8 mouse cellular contexts compared by ENCODE assay signal in the genomic region with DNA sequence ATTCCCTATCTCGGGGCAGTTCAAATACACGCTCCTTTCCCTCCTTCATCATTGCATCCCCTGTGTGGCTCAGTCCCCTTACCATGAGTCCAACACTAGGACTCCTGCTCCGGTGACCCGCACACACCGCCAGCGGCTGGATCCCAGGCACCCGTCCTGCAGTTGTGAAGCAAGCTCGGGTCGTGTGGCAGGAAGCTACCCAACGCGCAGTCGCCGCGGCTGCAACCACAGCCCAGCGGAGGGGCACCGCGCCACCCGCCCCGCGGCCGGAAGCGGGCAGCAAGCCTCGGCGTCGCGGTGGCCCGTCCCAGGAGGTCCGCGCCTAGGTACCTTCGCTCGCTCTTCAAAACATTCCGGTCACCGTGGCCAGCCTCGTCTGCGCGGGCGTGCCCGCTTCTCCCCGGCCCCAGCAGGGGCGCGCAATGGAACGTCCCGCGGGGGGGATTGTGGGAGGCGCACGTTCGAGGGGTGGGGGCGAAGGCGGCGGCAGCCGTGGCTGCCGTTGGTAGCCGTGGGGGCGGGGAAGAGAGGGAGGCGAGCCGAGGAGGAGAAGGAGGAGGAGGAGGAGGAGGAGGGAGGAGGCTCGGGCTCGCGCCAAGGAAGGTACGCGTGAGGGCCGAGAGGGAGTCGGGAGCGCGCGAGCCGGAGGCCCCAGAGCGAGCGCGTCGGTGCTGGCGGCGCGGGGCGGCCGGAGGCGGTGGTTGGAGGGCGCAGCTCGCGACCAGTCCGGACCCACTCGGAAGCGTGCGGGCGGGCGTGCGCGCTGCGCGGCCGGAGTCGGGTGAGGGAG. TPM values are rescaled to one million over a fixed set of nuclear protein-coding genes. Genes with fewer than 3 reads are reported as not detected.
DNase-seq lines count a peak whose midpoint lies in the region; ATAC-seq and TF ChIP-seq lines count a peak whose summit lies in the region.

No protein-coding gene starts in this region.

- H3K4me1 ChIP-seq in forebrain, postnatal 0 days (ENCODE audit: insufficient read depth), result peaks cover 25% of the 10 kb centered on the region; the same call in 1 of the 2 replicates
- H3K4me1 ChIP-seq in lung, embryonic 15.5 days, result peaks cover 25% of the 10 kb centered on the region
- peaks cover 6% of the 10 kb centered on the region; the same call in 1 of the 2 replicates for H3K4me1 ChIP-seq in olfactory bulb, adult 2 months (ENCODE audit: control insufficient read depth, insufficient read depth, low read length)

- peak overlapping the region; percentile 84 for H3K4me3 ChIP-seq in forebrain, postnatal 0 days (ENCODE audit: low read depth, low read length)
- peak overlapping the region; percentile 97 for H3K4me3 ChIP-seq in lung, embryonic 15.5 days
- peak overlapping the region; percentile 76 for H3K4me3 ChIP-seq in olfactory bulb, adult 2 months (ENCODE audit: insufficient read depth, low read depth, low read length)

- no peaks in the 10 kb centered on the region for H3K9me3 ChIP-seq in forebrain, postnatal 0 days (ENCODE audit: low read length)
- no peaks in the 10 kb centered on the region for H3K9me3 ChIP-seq in lung, embryonic 15.5 days

- no peaks in the 10 kb centered on the region for H3K27me3 ChIP-seq in forebrain, postnatal 0 days (ENCODE audit: insufficient read depth, low read length)
- H3K27me3 ChIP-seq in lung, embryonic 15.5 days, result no peaks in the 10 kb centered on the region

- under 1% methylated on average over 68 of the region's 92 CpGs for WGBS in forebrain, postnatal 0 days
- under 1% methylated on average over 67 of the region's 92 CpGs for whole genome bisulfite sequencing in lung, embryonic 15.5 days
- WGBS in olfactory bulb, adult 2 months, result 1% methylated on average over 74 of the region's 92 CpGs

- H3K4me2 ChIP-seq in forebrain, postnatal 0 days (ENCODE audit: low read depth), result peak overlapping the region; percentile 57
- H3K4me2 ChIP-seq in lung, embryonic 15.5 days, result peak overlapping the region; percentile 71

- DNase-seq in MEL-GATA-1-ER (ENCODE audit: extremely low read depth, low read depth), result peak; percentile 75
- peak; percentile 89 to 92 for DNase-seq in cerebellum, adult 18-20 months
- peak; percentile 94 for DNase-seq in forebrain, postnatal 0 days
- DNase-seq in heart, postnatal 4 days, result peak; percentile 94
- peak; percentile 76 to 77 for DNase-seq in layer of hippocampus, adult 8-10 months (ENCODE audit: low spot score in 2 of 2)
- DNase-seq in thymus, adult 18-20 months, result peak; percentile 86 to 88

- TF ChIP-seq POLR2A in olfactory bulb, adult 2 months (IDR thresholded peaks at IDR 0.05; ENCODE audit: insufficient read depth, low read depth, low read length), result peak; percentile 62

- H3K36me3 ChIP-seq in forebrain, postnatal 0 days (ENCODE audit: insufficient read depth), result no peaks in the 10 kb centered on the region
- no peaks in the 10 kb centered on the region for H3K36me3 ChIP-seq in lung, embryonic 15.5 days

- peak; percentile 36; the same call in 1 of the 2 replicates for TF ChIP-seq CTCF in forebrain, postnatal 0 days (IDR thresholded peaks at IDR 0.05; ENCODE audit: low read depth)
- TF ChIP-seq CTCF in olfactory bulb, adult 2 months (IDR thresholded peaks at IDR 0.05; ENCODE audit: insufficient read depth, low read depth, low read length), result no peak

- peak overlapping the region; percentile 99 for H3K27ac ChIP-seq in forebrain, postnatal 0 days (ENCODE audit: low read depth, low read length)
- peak overlapping the region; percentile 99 for H3K27ac ChIP-seq in lung, embryonic 15.5 days
- H3K27ac ChIP-seq in olfactory bulb, adult 2 months (ENCODE audit: insufficient read depth, low read depth, low read length), result peak overlapping the region; percentile 96

- peak overlapping the region; percentile 93 for H3K9ac ChIP-seq in forebrain, postnatal 0 days
- H3K9ac ChIP-seq in lung, embryonic 15.5 days, result peak overlapping the region; percentile 97

- peak; percentile 89 for ATAC-seq in forebrain, postnatal 0 days
- peak; percentile 93 for ATAC-seq in lung, embryonic 15.5 days (ENCODE audit: borderline replicate concordance, extremely low read depth, low FRiP score, low TSS enrichment)

RNA-seq across cellular contexts. Expression of a gene that starts 0.4 kb away (rescaled TPM):
- 25.9 and 28.9 TPM in 2 replicates for total RNA-seq in forebrain, postnatal 0 days (2014; rRNA removed)
- polyA plus RNA-seq in forebrain, postnatal 0 days (2015; fragmentation: Nextera tagmentation; extraction: Ambion mirVana), result 6.8 and 12.8 TPM in 2 replicates
- total RNA-seq in heart, postnatal 4 days (2021), result 10 to 100 TPM; 42.0 to 46.8 TPM
- total RNA-seq in layer of hippocampus, adult 8-10 months (2022), result 10 to 100 TPM; 76.4 to 97.2 (median 89.0) TPM
- polyA plus RNA-seq in lung, embryonic 15.5 days (2015; fragmentation: Nextera tagmentation; extraction: Ambion mirVana), result 16.9 and 20.1 TPM in 2 replicates
- polyA plus RNA-seq in olfactory bulb, adult 2 months (2012; ENCODE audit: insufficient read depth, insufficient read length, low replicate concordance, missing spikeins), result 107 TPM in 1 of 2 replicates, not detected in the other

RNA-seq across cellular contexts. Expression of a gene that starts 1.0 kb away (rescaled TPM):
- total RNA-seq in forebrain, postnatal 0 days (2014; rRNA removed), result 76.2 and 83.0 TPM in 2 replicates
- polyA plus RNA-seq in forebrain, postnatal 0 days (2015; fragmentation: Nextera tagmentation; extraction: Ambion mirVana), result 127 and 141 TPM in 2 replicates
- total RNA-seq in heart, postnatal 4 days (2021), result 100 to 1,000 TPM; 102 to 114 TPM
- total RNA-seq in layer of hippocampus, adult 8-10 months (2022), result 100 to 1,000 TPM; 101 to 125 (median 112) TPM
- 139 and 140 TPM in 2 replicates for polyA plus RNA-seq in lung, embryonic 15.5 days (2015; fragmentation: Nextera tagmentation; extraction: Ambion mirVana)
- polyA plus RNA-seq in olfactory bulb, adult 2 months (2012; ENCODE audit: insufficient read depth, insufficient read length, low replicate concordance, missing spikeins), result not detected in 2 replicates

RNA-seq across cellular contexts. Expression of a gene that starts 36.2 kb away (rescaled TPM):
- 36.8 and 37.3 TPM in 2 replicates for total RNA-seq in forebrain, postnatal 0 days (2014; rRNA removed)
- 40.6 and 41.1 TPM in 2 replicates for polyA plus RNA-seq in forebrain, postnatal 0 days (2015; fragmentation: Nextera tagmentation; extraction: Ambion mirVana)
- 10 to 100 TPM; 28.5 to 29.9 TPM for total RNA-seq in heart, postnatal 4 days (2021)
- total RNA-seq in layer of hippocampus, adult 8-10 months (2022), result 10 to 100 TPM; 21.0 to 26.2 (median 23.3) TPM
- polyA plus RNA-seq in lung, embryonic 15.5 days (2015; fragmentation: Nextera tagmentation; extraction: Ambion mirVana), result 45.1 and 46.1 TPM in 2 replicates
- polyA plus RNA-seq in olfactory bulb, adult 2 months (2012; ENCODE audit: insufficient read depth, insufficient read length, low replicate concordance, missing spikeins), result 208 TPM in 1 of 2 replicates, not detected in the other

Comparison
In these comparisons a context has a peak if more than half of its experiments do, and no peak if none do; other contexts are left out.
1. Peak in every context shown above with its lines: DNase-seq, ATAC-seq, H3K4me3 ChIP-seq and H3K27ac ChIP-seq.